Mouse (Mus musculus) embryo, embryonic 10 days (tissue): Measurements from ENCODE around the gene Mmgt2.
A peak's percentile ranks its signal among the peaks of the same experiment; 100 is the strongest.

Experiments
- DNase-seq: peaks from one replicate; pipeline ENCODE4 v3.0.0-alpha.2; 2015; ENCODE audit warnings: low spot score

The Mmgt2 gene

GRCm38 (mm10) chr11:62621586-62622283 is 26.7 kb upstream of the Mmgt2 start:
- no peak for DNase-seq

GRCm38 (mm10) chr11:62622850-62623249 is 25.6 kb upstream of the Mmgt2 start:
- peak; percentile 66 for DNase-seq

- peak; percentile 60 for DNase-seq
Measured at GRCm38 (mm10) chr11:62624341-62625291, 23.8 kb upstream of the Mmgt2 start.

GRCm38 (mm10) chr11:62629352-62630224 is 18.9 kb upstream of the Mmgt2 start:
- peak; percentile 89 for DNase-seq

- peak; percentile 49 for DNase-seq
Measured at GRCm38 (mm10) chr11:62630225-62630821, 18.1 kb upstream of the Mmgt2 start.

GRCm38 (mm10) chr11:62631138-62631537 is 17.3 kb upstream of the Mmgt2 start:
- peak; percentile 56 for DNase-seq

GRCm38 (mm10) chr11:62635406-62635805 is 13.1 kb upstream of the Mmgt2 start:
- no peak for DNase-seq

- no peak for DNase-seq
Measured at GRCm38 (mm10) chr11:62636105-62636839, 12.2 kb upstream of the Mmgt2 start.

GRCm38 (mm10) chr11:62636840-62637221 is 11.6 kb upstream of the Mmgt2 start:
- DNase-seq, result no peak

- no peak for DNase-seq
Measured at GRCm38 (mm10) chr11:62637401-62637800, 11.1 kb upstream of the Mmgt2 start.

GRCm38 (mm10) chr11:62637806-62638205 is 10.7 kb upstream of the Mmgt2 start:
- no peak for DNase-seq

- DNase-seq, result no peak
Measured at GRCm38 (mm10) chr11:62638402-62638801, 10.1 kb upstream of the Mmgt2 start.

- DNase-seq, result no peak
Measured at GRCm38 (mm10) chr11:62640378-62640777, 8.1 kb upstream of the Mmgt2 start.

- DNase-seq, result no peak
Measured at GRCm38 (mm10) chr11:62642023-62642844, 6.2 kb upstream of the Mmgt2 start.

- no peak for DNase-seq
Measured at GRCm38 (mm10) chr11:62643011-62643631, 5.3 kb upstream of the Mmgt2 start.

GRCm38 (mm10) chr11:62643681-62644363 is 4.6 kb upstream of the Mmgt2 start:
- DNase-seq, result no peak

- no peak for DNase-seq
Measured at GRCm38 (mm10) chr11:62644602-62645336, 3.7 kb upstream of the Mmgt2 start.

GRCm38 (mm10) chr11:62645337-62645675 is 3.2 kb upstream of the Mmgt2 start:
- DNase-seq, result no peak
